Mouse (Mus musculus) kidney, adult 2 months (tissue): ENCODE measurements around the gene App. TPM values are rescaled to one million over a fixed set of nuclear protein-coding genes. Genes with fewer than 3 reads are reported as not detected.

Experiments
- DNase-seq: peaks from one replicate; pipeline ENCODE4 v3.0.0; 2021
- H3K27ac ChIP-seq: fragments of 200-500 bp; 2 replicates; pipeline ENCODE4 v1.5.1; 2012; ENCODE audit warnings: low read depth, low read length, control low read depth, inconsistent platforms; ENCODE audit not compliant: insufficient read depth
- H3K27me3 ChIP-seq: fragments of 200-500 bp; replicated peaks from 2 replicates; pipeline ENCODE4 v1.6.1; 2012; ENCODE audit warnings: mild to moderate bottlenecking, moderate library complexity, low read length, inconsistent platforms; ENCODE audit not compliant: control insufficient read depth, insufficient read depth
- H3K36me3 ChIP-seq: fragments of 200-500 bp; 2 replicates; pipeline ENCODE4 v1.6.1; 2012; ENCODE audit warnings: mild to moderate bottlenecking, moderate library complexity, low read length, inconsistent platforms; ENCODE audit not compliant: control insufficient read depth, insufficient read depth
- H3K4me1 ChIP-seq: fragments of 200-500 bp; 2 replicates; pipeline ENCODE4 v1.6.1; 2011; ENCODE audit warnings: low read length; ENCODE audit not compliant: control insufficient read depth, insufficient read depth
- H3K4me3 ChIP-seq: fragments of 200-500 bp; 2 replicates; pipeline ENCODE4 v1.5.1; 2011; ENCODE audit warnings: mild to moderate bottlenecking, low read depth, low read length, control low read depth; ENCODE audit not compliant: insufficient read depth
- CTCF ChIP-seq: fragments of 200-500 bp; conservative IDR thresholded peaks from 2 replicates; pipeline ENCODE4 v1.5.1; 2011; ENCODE audit warnings: low read depth, mild to moderate bottlenecking, control low read depth, low read length, moderate library complexity, mixed read lengths; ENCODE audit not compliant: insufficient read depth, insufficient read length
- POLR2A ChIP-seq: fragments of 200-500 bp; IDR thresholded peaks from one replicate; pipeline ENCODE4 v1.6.1; 2011; ENCODE audit warnings: low read depth, low read length, control low read depth
- WGBS: fragments of 180-500 bp; shearing (Covaris S2); methylation state at CpG from one replicate; pipeline ENCODE4 v1.1.7; 2018; 5-methylcytosine and 5-hydroxymethylcytosine counted together
- polyA plus RNA-seq: library from polyadenylated mRNA; depleted of rRNA; stranded (reverse); fragments of >200 nt; gene quantifications from 2 replicates; pipeline ENCODE4 v1.2.3, GENCODE M21; 2012

The App gene
- polyA plus RNA-seq, 1 experiment: 587 TPM

GRCm38 (mm10) chr16:85132182-85132581 is 41.4 kb downstream of the App start:
- Histone ChIP-seq H3K4me1 (peaks cover 27% of the 10 kb centered on the region), H3K4me3 (no peak overlapping the region), H3K27me3 (no peaks in the 10 kb centered on the region), H3K27ac (no peak overlapping the region), H3K36me3 (no peaks in the 10 kb centered on the region)
- TF ChIP-seq CTCF: no peak
- TF ChIP-seq POLR2A: no peak
- WGBS: 88% methylated on average over 5 of the region's 5 CpGs
- no peak for DNase-seq

GRCm38 (mm10) chr16:85130861-85131556 is 42.6 kb downstream of the App start:
- no peak overlapping the region for H3K4me3 ChIP-seq
- peaks cover 27% of the 10 kb centered on the region for H3K4me1 ChIP-seq
- 89% methylated on average over 7 of the region's 7 CpGs for WGBS
- no peaks in the 10 kb centered on the region for H3K27me3 ChIP-seq
- TF ChIP-seq CTCF (no peak), POLR2A (no peak)
- H3K36me3 ChIP-seq: no peaks in the 10 kb centered on the region
- no peak overlapping the region for H3K27ac ChIP-seq
- DNase-seq: no peak

DNA sequence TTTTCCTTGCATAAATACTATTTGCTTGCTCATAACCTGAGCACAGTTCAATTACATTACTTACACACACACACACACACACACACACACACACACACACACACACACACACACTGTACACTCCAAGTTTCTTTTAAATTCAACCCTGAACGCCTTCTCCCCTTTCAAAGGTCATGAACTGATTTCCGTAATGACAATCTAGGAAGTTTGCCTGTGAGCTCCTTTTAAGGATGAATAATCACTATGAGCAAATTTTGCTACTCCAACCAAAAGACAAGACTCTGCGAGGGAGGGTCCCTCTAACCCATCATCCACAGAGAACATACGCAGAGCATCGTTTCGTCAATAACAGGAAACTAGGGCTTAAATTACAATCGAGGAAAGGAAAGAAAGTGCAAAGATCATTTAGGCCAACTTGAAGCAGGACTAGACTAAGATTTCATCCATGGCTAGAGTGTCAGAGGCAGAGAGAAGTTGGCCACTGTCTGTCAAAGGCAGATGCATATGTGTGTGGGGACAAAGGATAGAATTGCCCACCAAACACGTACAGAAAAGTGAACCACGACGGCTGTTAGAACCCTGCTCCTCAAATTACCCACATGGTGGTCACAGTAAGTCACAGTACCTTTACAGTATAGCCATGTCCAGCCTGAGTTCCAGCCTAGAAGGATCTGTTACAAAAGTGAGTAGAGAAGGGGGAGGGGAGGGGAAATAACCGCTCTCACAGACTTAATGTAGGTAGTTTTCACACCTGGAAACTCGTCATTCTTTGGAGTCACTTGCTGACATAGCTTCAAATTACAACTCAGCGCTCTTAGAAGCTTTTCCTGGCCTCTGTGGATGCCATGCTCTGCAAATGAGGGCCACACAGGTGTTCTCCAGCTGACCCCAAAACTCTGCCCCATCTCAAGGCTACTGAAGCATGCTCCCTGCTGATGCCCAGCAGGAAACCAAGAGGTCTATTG is 44.6 kb downstream of the App start:
- WGBS: 25% methylated on average over 13 of the region's 13 CpGs
- peaks cover 22% of the 10 kb centered on the region for H3K4me1 ChIP-seq

DNA sequence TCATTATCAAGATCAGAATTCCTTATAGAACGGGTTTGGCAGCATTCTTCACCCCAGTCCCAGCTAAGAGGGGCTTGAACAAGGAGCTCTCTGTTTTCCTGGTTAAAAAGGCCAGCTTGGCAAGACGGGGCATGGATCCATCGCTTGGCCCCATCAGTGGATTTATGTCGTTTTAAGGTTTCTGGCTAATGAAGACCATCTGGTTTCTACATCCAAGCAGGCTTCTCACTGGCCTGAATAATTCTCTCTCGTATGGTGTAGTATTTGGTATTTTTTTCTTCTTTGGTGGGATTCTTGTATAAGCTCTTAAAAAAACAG is 45.3 kb downstream of the App start:
- DNase-seq: no peak
- no peak for TF ChIP-seq CTCF
- no peak for TF ChIP-seq POLR2A
- Histone ChIP-seq H3K27ac (peak overlapping the region; percentile 26; the same call in 1 of the 2 replicates), H3K36me3 (no peaks in the 10 kb centered on the region), H3K4me1 (peaks cover 18% of the 10 kb centered on the region; the same call in 1 of the 2 replicates), H3K27me3 (no peaks in the 10 kb centered on the region), H3K4me3 (no peak overlapping the region)
- 49% methylated on average over 5 of the region's 5 CpGs for WGBS

More for the DNA sequence above, 44.6 kb downstream of the App start:
- no peaks in the 10 kb centered on the region for H3K36me3 ChIP-seq
- H3K27ac ChIP-seq: peak overlapping the region; percentile 65
- TF ChIP-seq CTCF (no peak), POLR2A (no peak)
- DNase-seq: no peak
- no peak overlapping the region for H3K4me3 ChIP-seq
- no peaks in the 10 kb centered on the region for H3K27me3 ChIP-seq

- Histone ChIP-seq H3K27me3 (no peaks in the 10 kb centered on the region), H3K27ac (peak overlapping the region; percentile 26; the same call in 1 of the 2 replicates), H3K36me3 (no peaks in the 10 kb centered on the region), H3K4me3 (no peak overlapping the region), H3K4me1 (peaks cover 16% of the 10 kb centered on the region; the same call in 1 of the 2 replicates)
- 71% methylated on average over 11 of the region's 11 CpGs for WGBS
- no peak for TF ChIP-seq POLR2A
- no peak for TF ChIP-seq CTCF
- DNase-seq: no peak
These were observed 45.8 kb downstream of the App start for GRCm38 (mm10) chr16:85127661-85128346.

DNA sequence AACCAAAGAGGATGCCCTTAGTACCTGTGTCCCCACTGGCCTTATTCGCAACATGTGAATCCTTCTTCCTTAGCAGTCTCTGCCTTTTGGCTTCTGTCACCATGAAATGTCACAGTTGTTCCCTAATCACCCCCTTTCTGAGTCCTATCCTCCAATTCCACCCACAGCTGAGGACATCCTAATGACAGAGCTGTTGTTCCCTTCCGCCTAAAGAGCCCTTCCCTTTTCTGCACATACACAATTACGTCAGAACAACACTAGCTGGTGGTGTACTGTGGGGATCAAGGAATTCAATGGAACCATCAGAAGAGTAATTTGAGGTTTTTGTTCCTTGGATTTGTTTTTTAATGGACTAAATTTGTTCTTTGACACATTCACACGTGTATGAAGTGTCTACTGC is 48.9 kb downstream of the App start:
- H3K36me3 ChIP-seq: peaks cover 1% of the 10 kb centered on the region; the same call in 1 of the 2 replicates
- no peak for TF ChIP-seq POLR2A
- no peak for TF ChIP-seq CTCF
- peaks cover 22% of the 10 kb centered on the region; the same call in 1 of the 2 replicates for H3K4me1 ChIP-seq
- DNase-seq: no peak
- WGBS: 90% methylated on average over 4 of the region's 4 CpGs
- no peak overlapping the region for H3K27ac ChIP-seq
- no peak overlapping the region for H3K4me3 ChIP-seq
- no peaks in the 10 kb centered on the region for H3K27me3 ChIP-seq
